Mouse (Mus musculus) midbrain, embryonic 14.5 days (tissue): ENCODE measurements at regions not wholly inside any gene's neighbourhood (a gene's known extent, or its start where the extent isn't known, plus 50 kb on each side); places are given as distances from the start of the nearest gene placed in this dataset.

Experiments used
- ATAC-seq: fragments of 200-750 bp; cut with Nextera tagmentation; 2 replicates; pipeline ENCODE4 v1.8.0; 2017; ENCODE audit warnings: moderate number of reproducible peaks, moderate library complexity; ENCODE audit not compliant: low FRiP score, low TSS enrichment
- DNase-seq: peaks from one replicate; pipeline ENCODE4 v3.0.0-alpha.2; 2015
- H3K27ac ChIP-seq: fragments of 300-500 bp; sonication (generic); replicated peaks from 2 replicates; pipeline ENCODE4 v1.5.1; 2014; ENCODE audit warnings: mild to moderate bottlenecking, low read depth, low read length, moderate library complexity
- H3K27me3 ChIP-seq: fragments of 300-500 bp; sonication (generic); 2 replicates; pipeline ENCODE4 v1.6.1; 2014; ENCODE audit warnings: low read length, control low read depth, mixed read lengths; ENCODE audit not compliant: control insufficient read depth, insufficient read depth
- H3K36me3 ChIP-seq: fragments of 300-500 bp; sonication (generic); 2 replicates; pipeline ENCODE4 v1.6.1; 2014; ENCODE audit warnings: low read length, control low read depth; ENCODE audit not compliant: control insufficient read depth, insufficient read depth
- H3K4me1 ChIP-seq: fragments of 300-500 bp; sonication (generic); 2 replicates; pipeline ENCODE4 v1.6.1; 2014; ENCODE audit warnings: mild to moderate bottlenecking, antibody characterized with exemption, low read length, control low read depth; ENCODE audit not compliant: control insufficient read depth, insufficient read depth
- H3K4me2 ChIP-seq: fragments of 300-500 bp; sonication (generic); 2 replicates; pipeline ENCODE4 v1.6.1; 2014; ENCODE audit warnings: mild to moderate bottlenecking, low read length, moderate library complexity
- H3K4me3 ChIP-seq: fragments of 300-500 bp; sonication (generic); replicated peaks from 2 replicates; pipeline ENCODE4 v1.5.1; 2014; ENCODE audit warnings: low read depth, low read length
- H3K9ac ChIP-seq: fragments of 300-500 bp; sonication (generic); replicated peaks from 2 replicates; pipeline ENCODE4 v1.6.1; 2014; ENCODE audit warnings: mild to moderate bottlenecking, low read length, moderate library complexity
- H3K9me3 ChIP-seq: fragments of 300-500 bp; sonication (generic); 2 replicates; pipeline ENCODE4 v1.6.1; 2016; ENCODE audit warnings: low read length, control low read depth, mixed read lengths; ENCODE audit not compliant: control insufficient read depth
- WGBS: fragments of 180-500 bp; shearing (Covaris S2); extraction: QIAGEN DNeasy Blood & Tissue Kit; methylation state at CpG from one replicate; pipeline ENCODE4 v1.1.7; 2014; 5-methylcytosine and 5-hydroxymethylcytosine counted together

DNA sequence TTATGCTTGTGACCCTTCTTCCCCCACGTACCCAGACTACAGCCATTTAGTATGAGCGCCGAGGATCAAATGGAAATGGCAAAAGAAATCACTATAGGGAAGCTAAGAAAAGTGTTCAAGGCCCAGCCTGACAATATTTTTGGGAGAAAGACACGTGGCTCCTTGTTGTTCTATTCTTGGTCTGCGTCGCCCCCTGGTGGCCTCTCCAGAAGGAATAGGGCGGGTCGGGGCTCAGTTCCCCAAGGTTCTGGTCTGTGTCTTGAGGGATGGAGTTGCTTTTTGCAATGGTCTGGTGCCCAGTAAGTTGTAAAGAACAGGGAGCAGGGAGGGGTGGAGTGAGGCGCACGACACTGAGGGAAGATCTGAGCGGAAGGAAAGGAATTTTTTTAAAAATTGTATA, 264.4 kb upstream of the Nfe2l3 start:
- peak; percentile 44; the same call in 1 of the 2 replicates for ATAC-seq

DNA sequence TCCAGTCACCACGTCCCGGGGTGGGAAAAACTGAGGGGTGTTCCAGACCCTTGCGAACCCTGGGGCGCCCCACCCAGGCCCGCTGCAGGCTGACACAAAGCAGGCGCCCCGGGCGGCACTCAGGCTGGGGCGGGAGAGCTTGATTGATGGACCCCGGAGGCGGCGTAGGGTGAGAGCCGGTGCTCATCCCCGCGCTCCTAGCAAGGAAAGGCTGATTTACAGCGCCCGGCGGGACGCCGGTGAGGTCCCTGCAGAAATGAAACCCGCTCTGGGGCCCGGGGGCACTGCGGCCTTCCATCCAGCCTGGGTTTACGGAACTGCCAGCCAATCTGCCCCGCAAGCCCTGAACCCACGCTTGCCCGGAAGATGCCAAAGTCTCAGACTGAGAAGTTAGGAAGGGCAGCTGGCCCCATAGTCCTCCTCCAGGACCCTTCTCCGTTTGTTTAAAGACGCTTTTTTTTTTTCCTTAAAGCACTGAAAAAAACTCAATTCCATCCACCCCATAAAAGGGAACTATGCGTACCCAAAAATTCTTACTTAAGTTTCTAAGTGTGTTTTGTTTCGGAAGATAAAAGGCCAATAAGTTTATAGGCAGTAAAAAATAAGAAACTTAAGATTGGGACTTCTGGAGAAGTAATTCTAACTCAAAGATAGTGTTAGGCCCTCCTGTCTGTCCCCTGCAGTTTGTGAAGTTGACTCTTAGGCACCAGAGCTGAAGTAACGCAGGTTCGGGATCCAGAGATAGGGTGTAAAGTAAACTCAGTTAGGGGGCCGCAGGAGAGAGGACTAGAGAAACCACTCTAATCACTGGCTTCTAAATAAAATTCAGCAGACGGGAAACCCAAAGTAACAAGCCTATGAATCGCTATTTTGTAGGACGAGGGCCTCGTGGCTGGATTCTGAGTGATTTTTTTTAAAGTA, 263.4 kb upstream of the Nfe2l3 start:
- ATAC-seq (0 out of 2 replicates have a peak, but pooled peaks have one; percentile 29), DNase-seq (peak; percentile 63)
- WGBS = 7% methylated on average over 38 of the region's 38 CpGs

More for the DNA sequence above, 264.4 kb upstream of the Nfe2l3 start:
- no peaks in the 10 kb centered on the region for H3K36me3 ChIP-seq
- peaks cover 14% of the 10 kb centered on the region; the same call in 1 of the 2 replicates for H3K27me3 ChIP-seq
- H3K9me3 ChIP-seq = no peaks in the 10 kb centered on the region
- H3K27ac ChIP-seq = peak overlapping the region; percentile 69; the same call in 1 of the 2 replicates
- DNase-seq = peak; percentile 91
- no peak overlapping the region for H3K4me3 ChIP-seq
- H3K9ac ChIP-seq = no peak overlapping the region
- H3K4me1 ChIP-seq = peaks cover 10% of the 10 kb centered on the region
- 2% methylated on average over 11 of the region's 11 CpGs for WGBS
- peak overlapping the region; percentile 59 for H3K4me2 ChIP-seq

DNA sequence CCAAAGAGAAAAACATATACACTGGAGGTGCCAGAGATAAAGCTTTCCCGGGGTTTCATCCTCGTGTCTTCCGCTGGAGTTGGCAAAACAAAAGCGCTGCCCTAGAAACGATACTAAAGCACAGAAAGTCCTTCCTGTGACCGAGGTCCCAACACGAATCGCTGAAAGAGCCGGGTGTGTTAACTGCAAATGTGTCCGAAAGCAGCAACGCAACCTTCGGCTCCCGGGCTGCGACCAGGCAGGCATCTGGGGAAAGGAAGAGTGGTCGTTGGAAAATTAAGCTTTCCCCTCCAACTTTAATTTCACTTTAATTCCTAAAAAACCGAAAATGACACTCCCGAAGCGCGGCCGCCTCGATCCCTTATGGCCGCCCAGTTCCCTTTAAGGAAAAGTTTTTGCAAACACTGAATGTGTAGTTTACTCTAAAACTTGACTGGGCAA, 262.5 kb upstream of the Nfe2l3 start:
- Histone ChIP-seq H3K27ac (peak overlapping the region; percentile 69), H3K36me3 (no peaks in the 10 kb centered on the region), H3K4me1 (peaks cover 10% of the 10 kb centered on the region), H3K4me2 (peak overlapping the region; percentile 36; the same call in 1 of the 2 replicates), H3K9ac (no peak overlapping the region), H3K9me3 (no peaks in the 10 kb centered on the region), H3K4me3 (no peak overlapping the region), H3K27me3 (peaks cover 29% of the 10 kb centered on the region)
- DNase-seq = no peak
- no peak for ATAC-seq
- WGBS = 2% methylated on average over 22 of the region's 22 CpGs

More for the DNA sequence above, 263.4 kb upstream of the Nfe2l3 start:
- peak overlapping the region; percentile 22 for H3K4me3 ChIP-seq
- H3K27ac ChIP-seq = peak overlapping the region; percentile 69
- H3K4me1 ChIP-seq = peaks cover 10% of the 10 kb centered on the region
- H3K9me3 ChIP-seq = no peaks in the 10 kb centered on the region
- peak overlapping the region; percentile 50; the same call in 1 of the 2 replicates for H3K9ac ChIP-seq
- peaks cover 21% of the 10 kb centered on the region for H3K27me3 ChIP-seq
- peak overlapping the region; percentile 59 for H3K4me2 ChIP-seq
- H3K36me3 ChIP-seq = no peaks in the 10 kb centered on the region

DNA sequence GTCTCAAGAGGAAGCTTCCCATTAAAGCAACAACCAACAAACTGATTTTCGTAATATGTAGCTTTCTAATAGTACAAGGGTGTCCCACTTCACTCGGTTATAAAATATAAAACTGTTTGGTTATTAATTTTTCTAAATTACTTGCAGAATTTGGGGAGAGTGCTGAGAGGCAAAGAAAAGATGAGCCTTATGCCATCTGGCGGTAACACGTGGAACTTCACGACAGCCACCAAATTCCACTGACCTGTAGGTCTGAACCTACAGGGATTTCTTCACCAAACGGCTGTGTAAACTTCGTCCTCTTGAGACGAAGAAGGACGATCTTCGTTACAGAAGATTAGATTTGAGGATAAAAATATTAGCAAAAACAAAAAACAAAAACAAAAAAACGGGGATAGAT, 262.1 kb upstream of the Nfe2l3 start:
- peaks cover 32% of the 10 kb centered on the region for H3K27me3 ChIP-seq
- ATAC-seq (no peak), DNase-seq (peak; percentile 85)
- H3K36me3 ChIP-seq = no peaks in the 10 kb centered on the region
- H3K4me2 ChIP-seq = peak overlapping the region; percentile 36; the same call in 1 of the 2 replicates
- WGBS = 0% methylated on average over 11 of the region's 11 CpGs
- no peak overlapping the region for H3K4me3 ChIP-seq
- H3K4me1 ChIP-seq = peaks cover 10% of the 10 kb centered on the region
- no peaks in the 10 kb centered on the region for H3K9me3 ChIP-seq
- no peak overlapping the region for H3K9ac ChIP-seq
- peak overlapping the region; percentile 69; the same call in 1 of the 2 replicates for H3K27ac ChIP-seq

DNA sequence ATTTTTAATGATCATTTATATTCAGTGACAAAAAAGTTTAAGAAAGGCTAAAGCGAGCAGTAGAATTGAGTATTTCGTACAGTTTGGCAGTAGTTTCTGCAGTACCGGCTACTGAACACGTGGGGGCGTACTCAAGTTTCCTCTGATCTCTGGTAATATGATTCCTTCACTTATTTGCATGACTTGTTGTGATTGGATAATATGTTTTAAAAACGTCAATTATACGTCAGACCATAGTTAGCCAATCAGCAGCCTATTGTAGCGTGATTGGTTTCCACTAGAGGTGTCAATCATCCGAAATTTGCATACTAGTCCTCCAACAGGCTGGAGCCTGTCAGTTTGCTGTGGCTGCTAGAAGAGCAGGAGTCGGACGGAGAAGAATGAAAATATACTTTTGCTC, 261.6 kb upstream of the Nfe2l3 start:
- H3K4me1 ChIP-seq = peaks cover 10% of the 10 kb centered on the region
- H3K27ac ChIP-seq = no peak overlapping the region
- ATAC-seq (peak; percentile 79), DNase-seq (peak; percentile 90)
- no peaks in the 10 kb centered on the region for H3K9me3 ChIP-seq
- no peak overlapping the region for H3K4me2 ChIP-seq
- H3K27me3 ChIP-seq = peaks cover 36% of the 10 kb centered on the region
- no peak overlapping the region for H3K4me3 ChIP-seq
- H3K36me3 ChIP-seq = no peaks in the 10 kb centered on the region
- under 1% methylated on average over 11 of the region's 11 CpGs for WGBS
- H3K9ac ChIP-seq = no peak overlapping the region

DNA sequence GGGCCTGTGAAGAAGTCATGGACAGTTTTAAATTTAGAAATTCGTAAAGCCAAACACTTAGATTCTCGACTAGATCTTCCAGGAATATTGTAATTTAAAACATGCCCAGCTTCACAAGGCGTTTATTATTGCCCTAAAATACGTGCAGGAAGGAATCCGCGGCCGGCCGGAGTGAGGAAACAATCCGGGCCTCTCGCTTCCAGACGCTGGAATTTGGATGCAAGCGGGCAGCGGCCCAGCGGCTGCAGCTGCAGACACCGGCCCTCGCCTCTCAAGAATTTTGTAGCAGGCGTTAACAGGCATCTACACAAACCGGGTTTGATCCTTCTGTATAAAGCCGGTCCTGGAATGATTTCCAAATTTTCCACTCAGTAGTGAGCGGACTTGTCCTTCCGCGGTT, 260.7 kb upstream of the Nfe2l3 start:
- H3K4me3 ChIP-seq = no peak overlapping the region
- peaks cover 45% of the 10 kb centered on the region for H3K27me3 ChIP-seq
- no peaks in the 10 kb centered on the region for H3K9me3 ChIP-seq
- H3K4me1 ChIP-seq = peaks cover 10% of the 10 kb centered on the region
- ATAC-seq = no peak
- H3K9ac ChIP-seq = no peak overlapping the region
- peak overlapping the region; percentile 65 for H3K27ac ChIP-seq
- no peaks in the 10 kb centered on the region for H3K36me3 ChIP-seq
- H3K4me2 ChIP-seq = peak overlapping the region; percentile 44
- WGBS = 2% methylated on average over 22 of the region's 22 CpGs
- peak; percentile 76 for DNase-seq

DNA sequence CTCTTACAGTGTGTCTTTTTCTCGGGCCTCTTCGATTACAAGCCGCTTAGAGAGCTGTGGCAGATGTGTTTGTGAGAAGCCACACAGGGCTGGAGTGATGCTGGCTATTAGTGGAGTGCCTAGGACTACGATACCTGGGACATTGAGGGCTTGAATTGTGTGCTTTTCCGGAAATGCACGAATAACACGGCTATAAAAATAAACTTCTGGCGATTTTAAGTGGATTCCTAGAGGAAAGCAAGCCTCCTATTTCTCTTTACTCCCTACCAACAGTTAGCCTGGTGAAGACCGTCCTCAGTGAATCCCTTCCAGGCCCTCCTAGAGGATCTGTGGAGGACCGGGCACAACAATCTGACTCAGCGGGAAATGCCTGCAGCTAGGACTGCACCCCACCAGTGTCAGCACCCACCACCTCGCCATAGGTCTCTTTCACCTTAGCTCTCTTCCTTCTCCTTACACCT, 260.1 kb upstream of the Nfe2l3 start:
- WGBS = 2% methylated on average over 12 of the region's 12 CpGs
- DNase-seq = peak; percentile 41
- Histone ChIP-seq H3K4me2 (peak overlapping the region; percentile 44), H3K4me3 (0 out of 2 replicates have a peak overlapping the region, but pooled peaks have one; percentile 2), H3K9me3 (no peaks in the 10 kb centered on the region), H3K27me3 (peaks cover 51% of the 10 kb centered on the region), H3K9ac (no peak overlapping the region), H3K36me3 (no peaks in the 10 kb centered on the region), H3K27ac (peak overlapping the region; percentile 65), H3K4me1 (peaks cover 10% of the 10 kb centered on the region)
- ATAC-seq = no peak

DNA sequence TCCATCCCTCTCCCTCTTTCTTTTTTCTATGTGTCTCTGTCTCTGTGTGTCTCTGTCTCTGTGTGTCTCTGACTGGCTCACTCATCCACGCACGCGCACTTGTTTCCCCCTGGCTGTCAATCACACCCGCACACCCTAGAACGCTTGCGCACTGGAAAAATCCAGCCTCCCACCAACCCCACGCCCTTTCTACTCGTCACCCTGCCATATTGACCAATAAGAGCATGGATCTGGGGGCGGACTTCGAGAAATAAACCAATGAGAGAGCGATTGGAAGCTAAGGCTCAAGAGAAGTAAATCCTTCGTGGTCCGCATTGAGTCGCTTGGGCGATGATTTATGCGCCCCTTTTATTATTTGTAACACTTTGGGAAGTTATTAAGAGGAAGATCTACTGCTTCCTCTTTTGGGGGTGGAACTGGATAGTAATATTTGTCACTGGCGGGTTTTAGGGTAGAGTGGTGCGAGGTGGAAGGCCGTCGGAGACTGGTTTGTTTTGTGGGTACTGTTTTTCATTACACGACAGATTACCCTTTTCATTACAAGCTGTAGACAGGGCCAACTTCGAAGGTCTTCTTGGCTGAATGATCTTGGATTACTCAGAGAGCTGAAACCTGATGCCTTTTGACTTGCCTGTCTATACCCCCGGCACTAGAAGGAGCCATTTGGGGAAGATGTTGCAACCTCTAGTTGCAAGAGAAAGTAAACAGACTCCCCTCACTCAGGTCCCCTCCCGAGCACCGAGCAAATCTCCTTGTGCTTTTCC, 259.4 kb upstream of the Nfe2l3 start:
- DNase-seq = peak; percentile 90
- under 1% methylated on average over 25 of the region's 25 CpGs for WGBS
- Histone ChIP-seq H3K4me3 (peak overlapping the region; percentile 12), H3K36me3 (no peaks in the 10 kb centered on the region), H3K9me3 (no peaks in the 10 kb centered on the region), H3K27ac (0 out of 2 replicates have a peak overlapping the region, but pooled peaks have one; percentile 8), H3K9ac (no peak overlapping the region), H3K4me2 (peak overlapping the region; percentile 47), H3K27me3 (peaks cover 57% of the 10 kb centered on the region), H3K4me1 (peaks cover 10% of the 10 kb centered on the region)
- peak; percentile 88 for ATAC-seq
